Mouse (Mus musculus): ENCODE results near the gene Hnrnpul1.

The Hnrnpul1 gene

DNA sequence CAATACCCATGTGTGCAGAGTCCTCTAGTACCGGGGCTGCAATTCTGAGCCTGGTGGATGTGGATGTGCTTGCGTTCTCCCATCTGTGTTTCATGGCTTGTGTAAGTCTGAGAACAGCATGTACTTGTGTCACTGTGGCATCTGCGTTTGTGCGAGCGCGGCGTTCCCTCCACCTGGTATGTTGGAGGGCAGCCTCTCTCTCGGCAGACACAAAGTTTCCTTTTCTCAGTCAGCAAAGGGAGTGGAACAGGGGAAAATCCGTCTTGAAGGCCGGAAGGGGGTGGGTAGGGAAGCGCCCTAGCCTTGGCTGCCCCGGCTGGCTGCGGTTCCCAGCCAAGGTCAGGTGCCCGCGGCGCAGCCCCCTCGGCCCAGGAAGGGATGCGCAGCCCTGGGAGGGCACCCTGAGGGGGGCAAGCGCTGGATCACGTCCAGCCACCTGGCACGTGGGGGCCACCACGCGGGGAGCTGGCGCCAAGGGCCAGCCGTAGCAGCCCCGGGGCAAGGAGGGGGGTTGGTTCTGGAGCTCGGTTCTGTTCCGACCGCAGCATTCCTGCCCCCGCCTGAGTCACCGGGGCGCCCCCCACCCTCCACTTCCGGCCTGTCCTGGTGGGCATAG, 26.9 kb upstream of the Hnrnpul1 start:
- in situ Hi-C loops (cut with MboI; ENCODE audit: low sequenced_read_pairs): no loop called here

DNA sequence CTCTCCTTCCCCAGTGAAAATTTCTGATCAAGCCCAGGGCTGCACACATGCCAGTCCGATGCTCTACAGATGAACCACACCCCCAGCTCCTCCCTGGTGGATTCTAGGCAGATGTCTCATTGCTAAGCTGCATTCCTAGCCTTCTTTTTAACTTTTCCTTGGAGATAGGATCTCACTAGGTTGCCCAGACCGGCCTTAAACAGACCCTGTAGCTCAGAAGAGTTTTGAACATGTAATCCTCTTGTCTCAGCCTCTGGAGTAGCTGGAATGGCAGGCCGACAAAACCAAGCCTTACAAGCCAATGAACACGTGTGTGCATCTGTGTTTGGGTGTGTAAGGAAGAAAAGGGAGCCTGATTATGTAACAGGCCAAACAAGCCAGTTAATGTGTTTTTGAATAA, 26.2 kb upstream of the Hnrnpul1 start:
- in situ Hi-C loops (cut with MboI; ENCODE audit: low sequenced_read_pairs): no loop called here

DNA sequence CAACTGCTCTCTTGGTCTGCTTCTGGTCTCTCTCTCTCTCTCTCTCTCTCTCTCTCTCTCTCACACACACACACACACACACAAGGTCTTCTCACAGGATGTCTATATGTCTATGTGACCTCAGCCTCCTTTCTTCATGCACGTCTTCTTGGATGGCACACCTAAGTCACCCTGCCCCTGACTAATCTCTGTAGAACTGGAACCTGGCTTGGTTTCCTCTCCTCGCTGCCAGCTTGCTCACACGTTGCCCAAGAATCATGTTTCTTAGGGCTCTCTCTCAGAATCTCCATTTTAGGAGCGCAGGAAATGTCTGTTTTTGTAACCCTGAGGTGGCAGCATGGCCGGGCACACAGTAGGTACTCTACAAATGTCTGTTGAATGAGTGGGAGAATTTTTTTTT, 25.5 kb upstream of the Hnrnpul1 start:
- in situ Hi-C loops (cut with MboI; ENCODE audit: low sequenced_read_pairs): no loop called here

DNA sequence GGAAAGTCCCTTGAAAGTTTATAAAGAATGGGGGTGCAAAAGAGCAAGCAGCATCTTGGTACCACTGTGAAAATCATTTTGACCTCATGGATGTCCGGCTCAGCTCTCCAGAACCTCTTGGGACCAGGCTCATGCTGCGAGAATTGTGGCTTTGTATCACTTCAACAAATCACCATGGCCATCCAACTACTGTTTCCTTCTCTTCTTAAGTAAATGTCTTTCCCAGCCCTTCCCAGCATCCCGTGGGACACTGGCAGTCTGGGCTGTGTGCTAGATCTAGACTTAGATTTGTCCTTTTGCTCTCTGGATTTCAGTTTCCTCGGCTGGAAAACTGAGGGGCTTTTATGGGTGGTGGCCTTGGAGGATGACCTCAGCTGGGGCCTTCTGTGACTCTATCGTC, 13.7 kb upstream of the Hnrnpul1 start:
- in situ Hi-C loops (cut with MboI; ENCODE audit: low sequenced_read_pairs): no loop called here

DNA sequence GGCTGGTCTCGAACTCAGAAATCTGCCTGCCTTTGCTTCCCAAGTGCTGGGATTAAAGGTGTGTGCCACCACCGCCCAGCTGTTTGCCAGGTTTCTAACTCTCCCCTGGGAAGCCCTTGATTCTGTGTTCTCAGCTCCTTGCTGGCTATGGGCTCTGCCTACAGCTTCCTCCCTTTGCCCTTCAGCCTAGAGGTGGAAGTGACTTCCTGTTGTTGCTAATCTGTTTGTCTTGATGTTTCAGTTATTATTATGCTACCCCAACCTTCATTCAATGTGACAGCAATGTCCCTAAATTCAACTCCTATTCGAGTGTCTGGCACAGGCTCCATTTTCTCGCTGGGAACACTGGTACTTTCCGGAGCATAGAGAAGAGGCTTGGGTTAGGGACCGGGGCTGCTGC, 11.6 kb upstream of the Hnrnpul1 start:
- in situ Hi-C loops (cut with MboI; ENCODE audit: low sequenced_read_pairs): no loop called here

DNA sequence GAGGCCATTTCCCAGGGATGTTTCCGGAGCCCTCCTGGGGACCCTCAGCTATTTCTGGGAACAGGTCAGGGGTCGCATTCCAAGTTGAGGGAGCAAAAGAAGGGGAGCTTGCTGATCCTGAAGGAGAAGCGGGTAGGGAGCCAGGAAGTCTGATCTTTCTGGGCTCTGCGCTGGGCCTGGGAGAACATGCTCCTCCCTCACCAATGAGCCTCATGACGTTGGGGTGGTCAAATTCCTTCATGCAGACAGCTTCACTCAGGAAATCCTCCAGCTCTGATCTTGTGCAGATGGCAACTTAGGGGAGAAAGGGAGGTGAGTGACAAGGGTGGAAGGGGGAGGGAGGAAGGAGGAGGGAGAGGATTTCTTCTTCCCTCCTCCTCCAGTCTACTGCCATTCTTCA, 9.7 kb upstream of the Hnrnpul1 start:
- in situ Hi-C loops (cut with MboI; ENCODE audit: low sequenced_read_pairs): no loop called here

DNA sequence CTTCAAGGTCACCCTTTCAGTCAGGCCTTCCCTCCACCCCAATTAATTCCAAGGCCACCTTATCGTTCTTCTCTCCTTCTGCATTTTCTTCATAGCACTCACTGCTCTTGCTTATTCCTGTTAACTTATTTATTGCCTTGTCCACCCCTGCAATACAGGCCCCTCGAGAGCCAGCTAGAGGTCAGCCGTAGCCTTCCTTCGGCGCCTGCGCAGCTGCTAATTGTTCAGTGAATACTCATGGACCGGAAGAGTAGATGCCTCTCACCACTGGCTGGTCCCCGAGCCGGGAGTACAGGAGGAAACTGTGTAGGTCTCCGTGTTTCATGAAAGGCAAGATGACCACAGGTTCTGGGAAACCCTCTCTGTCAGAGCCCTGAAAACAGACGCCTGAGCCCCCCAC, 9.1 kb upstream of the Hnrnpul1 start:
- in situ Hi-C loops (cut with MboI; ENCODE audit: low sequenced_read_pairs): no loop called here

DNA sequence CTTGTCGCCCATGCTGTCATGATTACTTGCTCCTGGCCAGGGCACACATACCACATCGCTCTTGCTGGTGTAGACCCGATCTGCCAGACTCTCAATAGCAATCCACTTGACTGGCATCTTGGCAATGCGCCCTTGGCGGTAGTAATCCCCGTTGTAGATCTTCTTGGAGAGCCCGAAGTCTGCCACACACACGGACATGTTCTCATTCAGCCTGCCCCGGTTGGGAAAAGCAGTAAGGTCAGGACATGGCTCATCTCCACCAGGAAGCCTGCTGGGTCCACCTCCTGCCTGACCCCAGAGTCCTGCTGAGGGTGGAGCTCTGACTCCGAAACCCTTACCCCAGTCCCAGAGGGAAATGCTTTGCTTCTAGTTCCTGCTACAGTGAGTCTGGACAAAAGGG, 6.8 kb upstream of the Hnrnpul1 start:
- in situ Hi-C loops (cut with MboI; ENCODE audit: low sequenced_read_pairs): no loop called here

DNA sequence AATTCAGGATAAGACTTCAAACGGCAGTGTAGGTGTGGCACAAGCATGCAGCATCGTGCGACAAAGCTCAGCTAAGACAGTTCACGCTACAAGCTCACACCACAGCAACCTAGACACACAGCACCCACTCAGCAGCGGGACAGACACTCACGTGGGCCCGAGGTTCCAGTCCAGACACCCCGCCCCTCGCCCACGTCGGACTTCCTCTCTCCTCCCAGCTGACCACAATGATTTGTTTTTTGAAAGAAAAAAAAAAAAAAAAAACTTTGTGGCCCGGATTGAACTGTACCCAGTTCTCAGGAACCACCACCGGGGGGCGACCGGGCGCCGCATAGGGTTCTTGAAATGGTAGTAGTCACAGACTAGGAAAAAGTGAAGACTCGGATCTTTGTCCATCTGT, 1.5 kb upstream of the Hnrnpul1 start:
- in situ Hi-C loops (cut with MboI; ENCODE audit: low sequenced_read_pairs): loop anchor here (5.0 kb wide), 1 partner anchor 46 kb away; no protein-coding TSS in a partner anchor

DNA sequence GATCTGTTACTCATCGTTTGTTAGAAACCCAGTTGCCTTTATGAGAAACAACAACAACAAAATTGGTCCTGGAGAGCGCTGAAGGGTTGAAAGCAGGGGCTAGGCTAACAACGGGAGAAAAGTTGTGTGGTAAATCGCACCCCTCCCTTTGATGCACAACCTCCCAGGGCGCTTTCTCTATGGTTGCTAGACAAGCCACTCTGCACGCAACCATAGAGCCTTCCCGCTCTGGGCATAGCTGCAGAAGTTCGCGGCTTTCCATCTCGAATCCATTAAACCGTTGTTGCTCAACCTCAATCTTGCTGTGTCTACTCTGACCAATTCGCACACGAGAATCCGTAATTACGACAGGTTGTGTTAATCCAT, 894 bp upstream of the Hnrnpul1 start:
- in situ Hi-C loops (cut with MboI; ENCODE audit: low sequenced_read_pairs): loop anchor here (5.0 kb wide), 1 partner anchor 47 kb away; no protein-coding TSS in a partner anchor

DNA sequence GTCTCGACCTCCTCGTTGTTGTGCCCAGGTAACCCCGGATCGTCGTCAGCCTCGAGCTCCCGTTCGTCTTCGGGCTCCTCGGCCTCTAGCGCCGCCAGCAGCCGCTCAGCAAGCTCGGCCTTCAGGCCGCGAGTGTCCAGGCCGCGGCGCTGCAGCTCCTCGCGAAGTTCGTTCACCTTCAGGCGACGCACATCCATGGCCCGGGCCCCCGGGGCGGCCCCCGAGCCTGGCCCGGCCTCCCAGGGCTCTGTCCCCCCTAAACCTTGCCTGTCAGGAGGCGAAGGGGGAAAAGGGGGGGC, 169 bp downstream of the Hnrnpul1 start:
- in situ Hi-C loops (cut with MboI; ENCODE audit: low sequenced_read_pairs): no loop called here

DNA sequence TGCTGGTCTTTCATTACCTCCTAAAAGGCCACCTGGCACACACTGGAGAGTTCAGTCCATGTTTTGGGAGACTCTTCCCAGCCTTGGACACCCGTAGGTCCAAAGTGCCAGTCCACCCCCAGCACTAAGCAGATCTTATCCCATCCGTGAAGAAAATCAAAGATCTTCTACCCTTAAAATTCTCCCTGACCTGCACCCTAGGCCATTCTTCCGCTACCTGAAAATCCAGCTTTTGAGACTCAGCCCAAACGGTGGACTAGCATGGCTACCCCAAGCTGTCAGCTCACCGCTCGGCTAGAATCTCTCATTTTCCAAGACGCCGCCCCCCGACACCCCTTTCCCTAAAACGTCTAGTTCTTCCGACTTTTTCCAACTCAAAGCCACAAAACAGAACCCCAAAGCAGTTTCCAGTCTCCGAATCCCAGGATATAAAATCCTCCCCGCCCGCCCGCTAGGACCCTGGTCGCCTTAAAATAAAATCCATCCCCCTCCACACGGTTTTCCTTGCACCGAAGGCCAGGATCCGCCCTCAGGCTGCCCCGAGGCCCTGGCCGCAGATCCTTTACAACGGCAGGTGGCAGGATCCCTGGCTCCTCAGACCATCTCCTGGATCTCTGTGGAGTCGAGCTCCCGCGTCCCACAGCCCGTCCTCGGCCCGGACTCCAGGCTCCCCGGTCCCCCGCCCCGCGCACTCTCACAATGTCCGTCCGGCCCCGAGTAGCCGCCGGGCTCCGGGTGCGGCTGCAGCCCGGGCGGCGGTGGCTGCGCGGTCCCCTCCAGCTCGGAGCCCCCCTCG, 716 bp downstream of the Hnrnpul1 start:
- in situ Hi-C loops (cut with MboI; ENCODE audit: low sequenced_read_pairs): no loop called here

DNA sequence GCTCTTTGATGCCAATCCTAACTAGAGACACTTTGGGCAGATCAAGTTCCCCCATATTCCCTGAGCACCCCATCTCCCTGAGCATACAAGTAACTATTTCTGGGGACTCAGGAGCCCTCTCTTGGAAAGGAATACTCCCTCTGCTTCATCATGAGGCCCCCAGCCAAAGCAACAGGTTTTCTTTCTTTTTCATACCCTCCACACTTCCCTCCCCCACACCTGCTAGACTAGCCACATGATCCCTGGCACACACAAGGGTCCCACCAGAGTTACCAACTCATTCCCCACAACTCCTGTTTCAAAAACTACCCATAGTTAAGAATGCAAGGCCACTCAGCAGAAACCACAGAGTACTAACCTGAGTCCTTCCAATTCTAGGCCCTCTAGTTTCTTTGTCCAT, 1.5 kb downstream of the Hnrnpul1 start:
- in situ Hi-C loops (cut with MboI; ENCODE audit: low sequenced_read_pairs): no loop called here

DNA sequence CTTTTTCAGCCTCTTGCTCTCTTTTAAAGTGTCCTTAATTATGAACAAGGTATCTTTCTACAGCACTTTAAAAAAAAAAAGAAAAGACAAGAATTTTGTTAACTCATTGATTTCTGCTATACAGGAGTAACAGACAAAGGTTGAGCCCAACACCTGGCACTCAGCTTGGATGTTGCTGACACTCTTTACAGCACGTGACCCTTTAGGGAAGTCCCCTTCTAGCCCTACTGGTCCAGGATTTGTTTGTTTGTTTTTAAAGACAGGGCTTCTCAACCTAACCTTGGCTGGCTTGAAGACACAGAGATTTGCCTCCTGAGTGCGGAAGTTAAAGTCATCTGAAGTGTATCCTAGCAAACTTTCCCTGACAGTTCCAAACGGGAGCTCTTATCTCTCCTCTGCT, 7.7 kb downstream of the Hnrnpul1 start:
- in situ Hi-C loops (cut with MboI; ENCODE audit: low sequenced_read_pairs): no loop called here

DNA sequence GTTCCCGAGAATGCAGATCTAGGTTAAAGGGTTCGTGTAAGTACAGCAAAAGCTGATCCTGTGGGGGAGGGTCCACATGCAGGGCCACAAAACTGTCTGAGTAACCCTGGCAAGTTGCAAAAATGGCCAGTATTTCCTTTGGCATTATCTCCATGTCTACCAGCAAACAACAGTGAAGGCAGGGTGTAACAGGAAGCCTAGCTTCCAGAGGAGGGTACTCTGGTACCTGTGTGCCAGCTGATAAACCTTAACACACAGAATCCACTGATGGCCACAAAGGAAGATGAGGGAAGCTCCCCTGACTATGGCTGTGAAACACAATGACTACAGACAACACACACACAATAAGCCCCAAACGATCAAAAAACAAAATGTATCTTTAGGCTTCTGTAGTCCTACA, 16.3 kb downstream of the Hnrnpul1 start:
- in situ Hi-C loops (cut with MboI; ENCODE audit: low sequenced_read_pairs): no loop called here

DNA sequence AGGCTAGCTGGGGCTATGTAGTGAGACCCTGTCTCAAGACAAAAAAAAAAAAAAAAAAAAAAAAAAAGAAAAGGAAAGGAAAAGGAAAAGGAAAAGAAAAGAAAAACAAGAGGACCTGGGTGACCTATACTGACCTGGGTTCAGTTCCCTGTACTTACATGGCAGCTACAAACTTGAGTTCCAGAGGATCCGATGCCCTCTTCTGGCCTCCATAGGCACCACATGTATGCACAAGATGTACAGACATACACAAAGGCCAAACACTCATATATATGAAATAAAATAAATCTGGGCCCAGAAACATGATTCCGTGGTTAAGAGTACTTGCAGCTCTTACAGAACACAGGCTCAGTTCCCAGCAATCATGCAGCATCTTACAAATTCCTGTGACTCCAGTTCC, 17.6 kb downstream of the Hnrnpul1 start:
- in situ Hi-C loops (cut with MboI; ENCODE audit: low sequenced_read_pairs): no loop called here

DNA sequence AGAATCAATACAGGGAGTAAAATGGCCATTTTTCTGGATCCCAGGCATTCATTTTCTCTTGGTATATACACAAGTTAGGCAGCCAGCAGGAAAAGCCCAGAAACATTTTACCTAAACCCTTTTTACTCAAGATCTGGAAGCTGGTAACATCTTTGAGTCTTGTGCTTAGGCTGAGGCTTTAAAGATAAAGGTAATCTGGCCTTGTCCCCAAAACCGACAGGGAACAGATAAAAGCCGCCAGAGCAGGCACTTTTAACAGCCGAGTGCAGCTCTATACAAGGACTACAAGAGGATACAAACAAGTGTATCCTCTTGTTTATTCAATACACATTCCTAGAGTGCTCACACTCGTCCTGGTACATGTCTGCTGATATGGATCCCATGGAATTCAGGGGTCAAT, 19.6 kb downstream of the Hnrnpul1 start:
- in situ Hi-C loops (cut with MboI; ENCODE audit: low sequenced_read_pairs): no loop called here

DNA sequence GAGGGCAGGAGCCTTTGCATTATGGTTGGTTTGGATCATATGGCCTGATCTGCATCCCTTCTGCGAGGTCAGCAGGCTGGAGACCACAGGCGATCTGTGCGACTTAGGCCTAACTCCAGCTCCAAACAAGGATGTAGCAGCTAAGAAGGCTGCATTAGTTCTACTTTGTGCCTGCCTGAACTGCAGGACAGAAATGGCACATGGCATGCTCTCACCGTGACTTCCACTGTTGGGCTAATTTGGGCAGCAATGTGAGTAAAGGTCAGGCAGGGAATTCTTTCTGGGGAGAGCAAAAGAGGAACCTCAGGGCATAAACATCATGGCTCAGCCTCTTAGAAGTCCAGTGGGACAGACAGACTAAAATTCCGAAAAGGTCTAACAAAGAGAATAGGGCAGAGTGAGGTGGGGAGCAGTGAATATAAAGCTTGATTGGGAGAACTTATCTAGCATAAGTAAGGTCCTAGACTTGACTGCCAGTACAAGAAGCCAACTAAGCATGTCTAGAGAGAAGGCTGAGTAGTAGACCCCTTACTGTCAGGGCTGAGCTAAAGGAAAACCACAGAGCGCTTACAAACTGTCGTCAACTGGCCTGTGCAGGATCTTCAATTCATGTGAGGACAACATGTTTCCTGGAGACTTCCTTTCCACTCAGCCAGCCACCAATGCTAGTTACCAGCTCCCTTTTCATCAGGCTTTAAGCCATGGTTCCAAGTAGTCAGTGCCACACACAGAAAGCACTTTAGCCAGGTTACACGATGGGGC, 23.1 kb downstream of the Hnrnpul1 start:
- in situ Hi-C loops (cut with MboI; ENCODE audit: low sequenced_read_pairs): no loop called here

DNA sequence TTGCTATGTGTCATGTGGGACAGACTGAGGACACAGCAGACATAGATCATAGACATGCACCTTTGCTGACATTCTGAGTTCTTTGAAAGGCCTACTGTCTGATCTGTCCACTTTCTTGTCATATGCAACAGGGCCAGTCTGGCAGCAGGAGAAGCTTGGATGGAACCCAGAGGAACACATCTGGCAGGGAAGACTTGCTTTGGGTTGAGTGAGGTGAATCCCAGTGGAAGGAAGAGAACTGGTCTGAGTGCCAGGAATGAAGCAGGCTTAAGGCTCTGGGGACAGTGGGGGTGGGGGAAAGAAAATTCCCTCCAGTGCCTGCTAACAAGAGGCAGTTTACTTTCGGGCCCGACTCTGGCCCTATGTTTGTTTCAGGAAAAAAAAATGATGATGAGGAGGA, 24.7 kb downstream of the Hnrnpul1 start:
- in situ Hi-C loops (cut with MboI; ENCODE audit: low sequenced_read_pairs): no loop called here

DNA sequence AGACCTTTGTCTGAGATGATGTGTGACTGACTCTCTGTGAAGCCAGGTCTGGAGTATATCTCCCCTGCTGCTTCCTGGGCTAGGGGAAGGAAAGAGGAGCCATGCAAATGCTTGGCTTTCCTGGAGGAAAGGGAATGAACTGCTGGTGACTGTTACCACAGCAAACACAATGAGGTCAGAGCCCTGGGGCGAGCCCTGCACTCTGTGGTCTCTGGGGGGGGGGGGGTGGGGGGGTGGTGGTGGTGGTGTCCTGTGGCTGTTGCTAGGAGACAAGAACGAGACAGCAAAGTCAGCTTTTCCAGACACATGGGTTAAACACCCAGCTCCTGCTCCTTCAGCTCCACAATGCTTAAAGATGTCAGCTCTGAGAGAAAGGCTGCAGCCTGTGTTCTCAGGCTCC, 25.2 kb downstream of the Hnrnpul1 start:
- in situ Hi-C loops (cut with MboI; ENCODE audit: low sequenced_read_pairs): no loop called here

DNA sequence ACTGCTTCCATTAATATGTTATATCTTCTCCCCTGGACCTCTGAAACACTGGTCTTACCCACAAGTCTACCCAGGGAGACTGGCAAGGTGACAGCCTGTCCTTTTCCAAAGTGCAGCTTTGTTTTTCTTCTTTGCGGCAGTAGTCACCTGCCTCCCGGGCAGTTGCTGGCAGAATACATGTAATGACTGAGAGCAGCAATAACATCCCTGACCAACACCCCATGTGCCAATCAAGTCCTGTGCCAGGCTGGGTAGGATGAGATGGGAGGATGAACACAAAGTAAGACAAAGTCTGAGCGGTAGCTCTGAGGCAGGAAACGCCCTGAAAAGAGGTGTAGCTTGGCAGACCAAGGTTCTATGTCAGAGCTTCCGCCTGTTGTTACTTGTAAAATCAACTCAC, 26.8 kb downstream of the Hnrnpul1 start:
- in situ Hi-C loops (cut with MboI; ENCODE audit: low sequenced_read_pairs): no loop called here

DNA sequence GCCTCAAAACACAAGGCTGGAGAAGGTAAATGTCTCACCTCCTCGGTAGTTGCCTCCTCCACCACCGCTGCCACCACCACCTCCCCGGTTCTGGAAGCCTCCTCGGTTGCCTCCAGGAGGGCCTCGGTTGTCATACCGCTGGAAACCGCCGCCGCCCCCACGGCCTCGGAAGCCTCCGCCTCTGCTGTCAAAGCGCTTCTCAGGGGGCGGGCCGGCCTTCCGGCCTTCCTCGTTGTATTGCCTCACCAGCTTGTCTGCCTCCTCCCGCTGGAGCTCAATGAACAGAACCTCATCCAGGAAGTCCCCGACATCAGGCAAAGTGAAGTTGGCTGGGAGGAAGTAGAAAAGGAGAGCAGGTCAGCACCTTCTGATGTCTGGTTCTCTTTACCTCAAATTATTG, 28.7 kb downstream of the Hnrnpul1 start:
- in situ Hi-C loops (cut with MboI; ENCODE audit: low sequenced_read_pairs): no loop called here
